Mouse (Mus musculus): Measurements from ENCODE around the gene Dpep3. TPM values are rescaled to one million over a fixed set of nuclear protein-coding genes. Genes with fewer than 3 reads are reported as not detected.

Dpep3 gene
- total RNA-seq (2023): not detected

DNA sequence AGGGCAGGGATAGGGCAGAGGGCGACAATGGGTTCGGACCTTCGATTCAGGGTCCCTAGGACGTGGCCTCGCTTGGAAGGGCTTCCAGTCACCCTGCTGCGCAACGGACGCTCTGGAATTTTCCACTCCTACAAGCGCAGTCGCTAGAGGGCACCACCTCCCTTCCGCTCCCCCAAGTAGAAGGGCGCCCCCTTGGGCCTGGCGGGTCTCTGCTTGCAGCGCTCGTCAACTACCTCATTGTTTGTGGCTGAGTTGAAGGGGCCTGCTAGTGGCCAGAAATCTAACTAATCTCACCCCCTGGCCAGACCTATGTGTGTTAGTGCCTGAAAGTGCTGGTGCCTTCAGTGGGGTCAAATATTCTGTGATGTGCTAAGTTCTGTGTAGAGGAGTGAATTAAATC lies at the start of gene Dpep3:
Gene Dpep3 (minus strand): TSS at position 105 of the 400 bp plus-strand sequence.

DNA sequence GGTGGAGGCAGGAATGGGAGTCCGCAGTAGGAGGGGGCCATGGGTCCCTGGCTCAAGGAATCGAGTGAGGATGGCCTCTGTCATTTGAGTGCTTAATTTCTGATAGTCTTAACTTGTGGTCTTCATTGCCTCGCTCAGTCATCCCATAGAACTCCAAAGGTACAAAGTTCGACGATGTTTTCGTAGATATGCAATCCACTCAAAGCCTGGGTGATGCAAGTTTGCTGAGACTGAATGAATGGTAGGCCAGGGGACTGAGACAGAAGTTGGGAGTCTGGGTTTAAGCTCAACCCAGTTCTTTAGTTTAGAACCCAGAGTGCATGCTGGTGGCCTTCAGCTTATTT lies 32.4 kb upstream of the Dpep3 start, which contains the start of gene Ddx28:
Gene Ddx28 (minus strand): TSS at position 240 of the 344 bp plus-strand sequence.

DNA sequence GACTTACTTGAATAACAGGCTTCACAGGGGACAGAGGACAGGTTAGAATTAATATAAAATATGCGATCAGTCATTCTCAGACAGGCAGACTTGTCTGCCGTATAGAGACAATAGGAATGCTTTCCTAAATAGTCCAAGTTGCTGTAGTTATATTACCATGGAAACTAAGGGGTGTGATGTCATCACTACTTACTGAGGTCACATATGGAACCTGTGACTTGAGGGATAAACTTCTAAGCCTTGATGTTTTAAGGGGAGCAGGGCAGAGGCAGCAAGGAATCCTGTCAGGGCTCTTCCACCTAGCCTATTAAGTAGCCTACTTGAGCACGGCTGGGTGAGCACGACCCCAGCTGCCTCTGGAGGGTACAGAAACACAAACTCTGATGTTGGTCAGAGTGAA lies 26.6 kb upstream of the Dpep3 start, which contains the start of gene Dpep2nb:
Gene Dpep2nb (minus strand): TSS at position 101 of the 400 bp plus-strand sequence.

DNA sequence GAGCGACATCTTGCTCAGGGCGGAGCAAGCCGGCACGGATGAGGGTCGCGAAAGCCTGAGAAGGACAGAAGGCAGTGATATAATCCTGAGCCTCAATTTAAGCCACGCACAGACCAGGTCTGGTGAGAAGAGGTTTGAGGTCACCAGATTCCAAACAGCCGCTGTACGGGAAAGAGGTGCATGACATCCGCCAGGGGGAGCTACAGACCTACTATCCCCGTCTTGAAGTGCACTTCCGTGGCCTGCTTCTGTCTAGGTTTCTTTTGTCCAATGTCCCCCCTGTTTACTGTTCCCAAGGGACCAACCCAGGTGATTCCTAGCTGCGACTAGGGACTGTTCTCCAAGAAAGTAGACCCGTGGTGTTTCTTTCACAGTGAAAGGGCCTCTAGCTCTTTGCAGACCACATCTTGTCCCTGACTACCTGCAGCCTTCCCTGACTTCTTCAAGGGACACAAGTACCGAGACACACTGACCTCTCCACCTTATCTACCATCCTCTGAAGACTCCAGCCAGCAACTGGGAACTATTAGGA lies 11.7 kb upstream of the Dpep3 start, which contains the start of gene Dus2:
Gene Dus2 (plus strand): TSS at position 482 of the 532 bp plus-strand sequence.

DNA sequence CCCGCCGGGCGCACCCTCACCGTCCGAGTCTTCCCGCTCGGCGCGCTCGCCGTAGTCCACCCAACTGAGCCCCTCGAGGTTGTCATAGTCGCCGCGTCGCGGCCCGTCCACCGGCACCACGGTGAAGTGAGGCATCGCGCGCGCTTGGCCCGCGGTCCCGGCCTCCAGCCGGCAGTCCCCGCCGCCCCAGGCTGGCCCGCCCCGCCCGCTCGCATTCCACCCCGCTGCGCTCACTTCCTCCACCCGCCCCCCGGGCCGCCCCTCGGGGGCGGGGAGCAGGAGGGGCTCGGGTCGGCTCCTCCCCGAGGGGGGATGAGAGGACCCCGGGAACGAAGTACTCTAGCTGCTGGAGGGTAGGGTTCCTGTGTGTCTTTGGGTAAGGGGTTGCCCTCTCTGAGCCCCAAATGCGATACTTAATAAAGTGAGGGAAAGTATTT lies 13.3 kb downstream of the Dpep3 start, which contains the start of gene Slc12a4:
Gene Slc12a4 (minus strand): TSS at position 193 of the 437 bp plus-strand sequence.

DNA sequence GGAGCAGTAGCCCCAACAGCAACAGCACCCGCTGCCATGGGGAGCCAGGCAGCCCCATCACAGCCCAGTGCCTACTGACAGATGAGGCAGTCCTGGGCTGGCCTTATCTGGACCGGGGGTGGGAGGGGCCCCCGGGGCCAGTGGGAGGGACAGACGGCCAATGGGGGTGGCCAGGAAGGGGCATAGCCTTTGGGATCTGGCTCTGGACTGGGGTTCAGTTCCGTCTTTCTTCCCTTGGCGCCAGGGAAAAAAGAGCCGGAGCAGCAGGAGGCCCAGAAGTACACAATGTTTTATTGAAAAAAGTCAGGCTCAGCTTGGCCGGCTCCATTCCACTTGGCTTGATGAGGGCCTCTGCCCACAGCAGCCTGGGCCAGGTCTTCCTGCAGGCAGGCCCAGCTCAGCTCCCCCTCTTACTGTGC lies 35.9 kb downstream of the Dpep3 start, which contains the start of gene Lcat:
Gene Lcat (minus strand): TSS at position 62 of the 419 bp plus-strand sequence.

DNA sequence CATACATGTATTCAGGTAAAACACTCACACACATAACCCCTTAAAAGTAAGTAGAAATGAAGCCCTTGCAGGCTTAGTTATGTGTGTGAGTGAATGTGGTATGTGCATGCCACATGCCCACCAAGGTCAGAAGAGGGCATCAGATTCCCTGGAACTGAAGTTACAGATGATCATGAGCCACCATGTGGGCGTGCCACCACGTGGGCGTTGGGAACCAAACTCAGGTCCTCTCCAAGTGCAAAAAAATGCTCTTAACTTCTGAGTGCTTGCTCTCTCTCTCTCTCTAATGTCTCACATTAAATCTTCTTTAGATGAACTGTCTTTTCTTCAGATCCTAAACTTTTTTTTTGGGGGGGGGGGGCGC lies 40.9 kb downstream of the Dpep3 start, which contains the start of gene Psmb10:
Gene Psmb10 (minus strand): TSS at position 139 of the 364 bp plus-strand sequence.

DNA sequence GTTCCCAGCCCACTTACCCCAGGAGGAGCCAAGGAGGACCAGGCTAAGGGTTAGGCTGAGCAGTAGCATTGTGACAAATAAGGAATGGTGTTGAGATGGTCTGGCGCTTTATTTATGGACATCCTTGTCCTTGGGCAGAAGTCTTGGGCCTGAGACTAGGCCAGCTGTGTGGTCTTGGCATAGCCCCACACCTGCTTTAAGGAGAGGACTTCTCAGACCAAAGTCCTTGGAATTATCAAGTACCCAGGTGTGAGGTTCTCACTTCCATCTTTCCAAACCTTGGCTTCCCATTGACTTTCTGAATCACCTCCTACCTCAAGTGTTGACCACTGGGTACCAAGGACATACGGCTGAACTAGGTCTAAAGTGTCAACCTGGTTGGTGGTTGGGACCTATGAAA lies 45.5 kb downstream of the Dpep3 start, which contains the start of gene Ctrl:
Gene Ctrl (minus strand): TSS at position 101 of the 400 bp plus-strand sequence.

Other genes starting within 250 kb of the Dpep3 start
- gene Gfod2, start 220.8 kb downstream of the Dpep3 start, total RNA-seq (2023): 1 to 10 TPM; 4.1 to 6.5 TPM
- 10 to 100 TPM; 36.8 to 38.6 TPM for gene Ranbp10, start 152.1 kb downstream of the Dpep3 start, total RNA-seq (2023)
- 1 to 10 TPM; 1.4 to 1.6 TPM for gene Tsnaxip1, start 151.7 kb downstream of the Dpep3 start, total RNA-seq (2023)
- 10 to 100 TPM; 17.6 to 18.1 TPM for gene Cenpt, start 126.2 kb downstream of the Dpep3 start, total RNA-seq (2023)
- gene Thap11, start 124.3 kb downstream of the Dpep3 start, total RNA-seq (2023): 10 to 100 TPM; 17.1 to 19.7 TPM
- gene Nutf2, start 118.8 kb downstream of the Dpep3 start, total RNA-seq (2023): 10 to 100 TPM; 17.1 to 31.8 TPM
- 10 to 100 TPM; 75.9 to 79.6 TPM for gene Edc4, start 98.5 kb downstream of the Dpep3 start, total RNA-seq (2023)
- gene Nrn1l, start 85.9 kb downstream of the Dpep3 start, total RNA-seq (2023): 1 to 10 TPM in 1 of 2 experiments, not detected in 1; 1.3 TPM
- 10 to 100 TPM; 22.5 to 30.1 TPM for gene Pskh1, start 79.0 kb downstream of the Dpep3 start, total RNA-seq (2023)
- gene Ctrl, start 45.6 kb downstream of the Dpep3 start, total RNA-seq (2023): 1 to 10 TPM; 2.0 to 3.5 TPM
- 100 to 1,000 TPM; 141 to 157 TPM for gene Psmb10, start 41.0 kb downstream of the Dpep3 start, total RNA-seq (2023)
- gene Lcat, start 36.0 kb downstream of the Dpep3 start, total RNA-seq (2023): under 1 TPM in 1 of 2 experiments, not detected in 1; 0.67 TPM
- gene Slc12a4, start 13.3 kb downstream of the Dpep3 start, total RNA-seq (2023): 10 to 100 TPM; 13.7 to 16.2 TPM
- gene Dus2, start 11.9 kb upstream of the Dpep3 start, total RNA-seq (2023): 10 to 100 TPM; 29.8 to 31.5 TPM
- not detected for gene Dpep2nb, start 26.5 kb upstream of the Dpep3 start, total RNA-seq (2023)
- 10 to 100 TPM in 1 of 2 experiments, 1 to 10 TPM in 1; 8.0 to 10.7 TPM for gene Ddx28, start 32.5 kb upstream of the Dpep3 start, total RNA-seq (2023)
- 100 to 1,000 TPM; 207 to 214 TPM for gene Nfatc3, start 79.4 kb upstream of the Dpep3 start, total RNA-seq (2023)
- not detected for gene Esrp2, start 157.5 kb upstream of the Dpep3 start, total RNA-seq (2023)
- 10 to 100 TPM in 1 of 2 experiments, 1 to 10 TPM in 1; 9.8 to 12.9 TPM for gene Pla2g15, start 171.0 kb upstream of the Dpep3 start, total RNA-seq (2023)
- 10 to 100 TPM; 32.5 to 38.9 TPM for gene Slc7a6, start 189.4 kb upstream of the Dpep3 start, total RNA-seq (2023)
- gene Slc7a6os, start 231.5 kb upstream of the Dpep3 start, total RNA-seq (2023): 10 to 100 TPM; 69.9 to 85.8 TPM
- gene Prmt7, start 231.5 kb upstream of the Dpep3 start, total RNA-seq (2023): 10 to 100 TPM; 33.1 to 44.6 TPM

Data from B cell, adult 67 days (primary cell).